Mouse (Mus musculus) brain, embryonic 14.5 days (tissue): ENCODE measurements around the gene 9330182L06Rik.

Experiments used
- CTCF ChIP-seq: fragments of 200-500 bp; IDR thresholded peaks from 2 replicates; pipeline ENCODE4 v1.5.1; 2012; ENCODE audit warnings: inconsistent platforms, mild to moderate bottlenecking, moderate library complexity, borderline replicate concordance; ENCODE audit not compliant: insufficient read depth, insufficient read length; ENCODE audit errors: extremely low read depth
- POLR2A ChIP-seq: fragments of 200-500 bp; IDR thresholded peaks from 2 replicates; pipeline ENCODE4 v1.6.1; 2012; ENCODE audit warnings: mild to moderate bottlenecking, inconsistent platforms, borderline replicate concordance; ENCODE audit not compliant: poor library complexity, insufficient read depth, insufficient read length, severe bottlenecking; ENCODE audit errors: extremely low read depth

- TF ChIP-seq CTCF = no peak
- no peak for TF ChIP-seq POLR2A
Measured at GRCm38 (mm10) chr5:9358076-9358475, 92.2 kb downstream of the 9330182L06Rik start.
